Mouse (Mus musculus) liver (tissue): ENCODE measurements around the gene Ap1g2.

Experiments
- DNase-seq: peaks from one replicate; pipeline ENCODE4 v3.0.0-alpha.2; 2020; ENCODE audit warnings: mixed read lengths

Ap1g2 gene

DNA sequence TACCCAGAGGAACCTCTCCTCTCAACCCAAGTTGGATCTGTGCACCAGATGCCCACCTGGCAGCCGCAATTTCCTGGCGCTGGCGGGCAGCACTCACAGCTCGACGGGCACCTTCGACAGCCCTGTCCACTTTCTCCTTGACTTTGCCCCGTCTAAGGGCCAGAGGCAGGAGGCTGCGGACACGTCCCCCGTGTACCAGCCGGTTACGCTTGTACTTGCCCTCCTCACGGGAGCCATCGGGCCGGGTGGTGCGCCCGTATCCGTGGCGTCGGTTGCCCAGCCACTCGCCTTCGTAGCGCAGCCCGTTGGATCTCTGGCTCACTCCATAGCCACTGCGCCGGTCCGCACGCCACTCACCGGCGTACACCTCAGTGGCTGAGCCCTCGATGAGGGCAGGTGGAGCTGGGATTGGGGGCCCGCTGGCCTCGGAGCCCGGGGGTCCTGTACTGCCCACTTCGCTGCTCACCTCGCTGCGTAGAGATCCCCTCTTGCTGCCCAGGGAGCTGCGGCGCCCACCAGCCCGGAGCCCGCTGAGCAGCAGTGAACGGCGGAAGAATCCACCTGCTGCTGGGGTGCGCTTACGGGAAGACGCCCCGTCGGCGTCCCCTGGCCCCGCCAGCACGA is 7.1 kb upstream of the Ap1g2 start:
- DNase-seq, result no peak

- no peak for DNase-seq
Measured at GRCm38 (mm10) chr14:55111720-55112119, 5.3 kb upstream of the Ap1g2 start.

GRCm38 (mm10) chr14:55110076-55110475 is 3.7 kb upstream of the Ap1g2 start:
- DNase-seq, result no peak

- no peak for DNase-seq
Measured at GRCm38 (mm10) chr14:55109048-55109873, 2.9 kb upstream of the Ap1g2 start.

- no peak for DNase-seq
Measured at GRCm38 (mm10) chr14:55108202-55108870, 1.9 kb upstream of the Ap1g2 start.

DNA sequence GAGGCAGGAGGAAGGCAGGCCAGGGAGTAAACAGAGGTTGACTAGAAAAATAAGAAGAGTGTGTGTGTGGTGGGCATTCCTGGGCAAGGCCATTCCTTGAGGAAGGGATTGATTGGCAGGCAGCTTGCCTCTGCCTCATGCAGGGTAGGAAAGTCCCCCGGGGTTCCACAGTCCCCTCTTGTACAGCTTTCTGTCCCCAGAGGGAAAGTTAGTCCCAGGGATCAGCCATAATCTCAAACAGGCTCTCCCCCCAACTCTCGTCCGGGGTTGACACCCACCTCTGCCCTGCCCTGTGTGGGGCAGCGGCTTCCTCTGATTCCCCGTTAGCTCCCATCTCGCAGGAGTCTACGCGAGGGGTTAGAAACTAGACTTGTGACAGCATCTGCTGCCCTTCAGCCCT is 597 bp upstream of the Ap1g2 start:
- DNase-seq, result no peak

- DNase-seq, result no peak
Measured at GRCm38 (mm10) chr14:55105386-55105785, 1.0 kb downstream of the Ap1g2 start.

DNA sequence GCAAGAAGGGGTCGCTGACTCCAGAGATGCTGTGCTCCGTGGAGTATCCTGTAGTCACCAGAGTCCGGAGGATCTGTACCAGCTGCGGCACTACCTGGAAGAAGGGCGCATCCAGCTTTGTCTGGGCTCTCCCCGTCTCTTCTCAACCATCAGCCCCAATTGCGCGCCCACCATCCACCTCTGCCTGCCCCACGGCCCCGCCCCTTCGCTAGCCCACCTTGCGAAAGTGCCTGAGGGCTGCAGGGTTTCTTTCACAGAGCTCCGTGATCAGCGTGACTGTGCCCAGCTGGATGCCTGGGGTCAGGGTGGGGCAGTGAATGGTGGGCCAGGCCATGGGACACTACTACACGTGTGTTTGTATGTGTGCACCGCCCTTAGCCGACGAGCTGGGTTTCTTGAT is 2.0 kb downstream of the Ap1g2 start:
- no peak for DNase-seq

- DNase-seq, result no peak
Measured at GRCm38 (mm10) chr14:55102253-55102785, 4.1 kb downstream of the Ap1g2 start.

GRCm38 (mm10) chr14:55101592-55101991 is 4.8 kb downstream of the Ap1g2 start:
- DNase-seq, result peak; percentile 56

DNA sequence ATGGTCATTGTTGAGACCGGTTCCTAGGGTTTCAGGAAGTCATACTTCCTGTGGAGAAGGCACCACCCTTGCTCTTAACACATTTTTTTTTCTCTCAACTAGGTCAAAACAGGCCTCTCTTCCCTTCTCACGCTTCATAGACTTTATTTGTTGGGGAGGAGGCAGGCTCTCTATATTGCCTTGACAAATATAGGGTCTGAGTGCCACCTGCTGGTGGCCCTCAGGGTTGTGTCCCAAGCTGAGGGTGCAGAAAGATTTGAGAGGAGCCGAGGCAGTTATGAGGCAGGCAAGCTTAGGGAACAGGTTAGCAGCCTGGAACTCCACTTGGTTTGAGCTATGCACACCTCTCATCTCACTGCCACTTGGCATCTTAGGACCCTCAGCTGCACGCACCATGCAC is 8.3 kb downstream of the Ap1g2 start:
- DNase-seq, result peak; percentile 58

DNA sequence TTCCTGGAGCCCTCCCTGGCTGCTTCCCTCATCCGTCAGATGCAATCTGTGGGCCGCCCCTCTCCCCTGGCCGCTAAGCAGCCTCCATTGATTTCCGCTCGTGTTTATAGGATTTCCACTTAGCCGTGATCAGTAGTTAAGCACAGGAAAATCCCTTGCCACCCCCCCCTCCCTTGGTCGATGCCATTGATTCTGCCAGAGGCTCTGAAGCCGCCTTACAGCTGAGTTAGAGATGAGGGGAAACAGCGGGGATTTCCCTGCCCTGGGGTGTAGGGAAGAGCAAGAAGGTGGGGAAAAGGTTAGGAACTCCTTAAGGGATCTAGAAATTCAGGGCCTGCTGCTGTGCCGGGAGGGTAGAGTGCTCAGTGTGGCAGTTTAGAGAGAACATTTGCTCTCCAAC is 8.7 kb downstream of the Ap1g2 start:
- DNase-seq, result no peak

DNA sequence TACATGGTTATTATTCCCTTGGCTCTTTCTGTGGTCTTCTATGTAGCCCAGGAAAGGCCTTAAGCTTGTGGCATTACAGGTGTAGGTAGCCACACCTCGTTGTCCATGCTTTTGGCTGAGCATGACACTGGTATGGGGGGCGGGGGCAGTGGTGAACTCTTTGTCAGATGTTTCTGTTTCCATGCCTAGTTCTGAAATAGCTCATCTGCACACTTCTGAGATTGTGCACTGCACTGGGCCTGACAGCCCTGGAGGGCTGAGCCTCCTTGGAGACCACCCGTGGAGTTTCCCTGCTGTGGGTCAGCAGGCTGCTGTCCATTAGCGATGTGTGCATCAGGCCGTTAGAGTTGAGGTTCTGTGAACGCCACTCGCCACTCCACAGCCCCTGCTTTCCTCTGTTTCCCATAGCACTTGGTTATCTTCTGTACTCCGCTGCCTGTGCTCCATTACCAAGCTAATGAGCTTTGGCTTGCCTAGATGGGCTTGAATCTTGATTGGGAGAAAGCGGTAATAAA is 9.8 kb downstream of the Ap1g2 start:
- no peak for DNase-seq

- no peak for DNase-seq
Measured at GRCm38 (mm10) chr14:55095671-55096070, 10.7 kb downstream of the Ap1g2 start.

- DNase-seq, result no peak
Measured at GRCm38 (mm10) chr14:55095263-55095662, 11.1 kb downstream of the Ap1g2 start.

DNA sequence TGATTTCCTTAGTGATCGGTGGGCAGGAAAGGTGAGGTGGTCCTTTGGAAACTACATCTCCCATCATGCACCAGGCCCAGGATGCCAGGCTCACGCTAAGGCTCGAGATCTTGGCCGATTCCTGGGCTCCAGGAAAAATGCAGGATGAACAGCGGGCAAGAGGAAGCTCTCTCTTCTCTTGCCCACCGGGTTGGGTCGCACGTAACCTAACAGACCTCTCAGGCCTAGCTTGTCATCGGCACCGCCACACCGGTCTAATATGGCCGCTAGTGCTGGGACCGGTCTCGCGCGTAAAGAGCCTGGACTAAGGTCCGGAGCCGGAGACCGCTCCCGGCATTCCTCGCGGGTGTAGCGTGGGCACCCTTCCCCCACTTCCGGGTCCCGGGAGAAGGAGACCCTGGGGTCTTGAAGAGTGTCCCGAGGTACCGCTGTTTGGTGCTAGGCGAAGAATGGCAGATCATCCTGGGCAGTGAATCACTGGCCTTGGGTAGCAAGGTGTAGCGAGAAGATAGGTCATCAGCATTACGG is 11.6 kb downstream of the Ap1g2 start, which contains the start of gene Thtpa:
TSS of gene Thtpa (plus strand) at position 81 of the 528 bp plus-strand sequence.
- DNase-seq, result peak; percentile 79

- DNase-seq, result peak; percentile 50
Measured at GRCm38 (mm10) chr14:55093927-55094326, 12.5 kb downstream of the Ap1g2 start.

- peak; percentile 94 for DNase-seq
Measured at GRCm38 (mm10) chr14:55092011-55092577, 14.3 kb downstream of the Ap1g2 start, which contains the start of gene Zfhx2. Zfhx2 (minus strand) TSS chr14:55092324.

DNA sequence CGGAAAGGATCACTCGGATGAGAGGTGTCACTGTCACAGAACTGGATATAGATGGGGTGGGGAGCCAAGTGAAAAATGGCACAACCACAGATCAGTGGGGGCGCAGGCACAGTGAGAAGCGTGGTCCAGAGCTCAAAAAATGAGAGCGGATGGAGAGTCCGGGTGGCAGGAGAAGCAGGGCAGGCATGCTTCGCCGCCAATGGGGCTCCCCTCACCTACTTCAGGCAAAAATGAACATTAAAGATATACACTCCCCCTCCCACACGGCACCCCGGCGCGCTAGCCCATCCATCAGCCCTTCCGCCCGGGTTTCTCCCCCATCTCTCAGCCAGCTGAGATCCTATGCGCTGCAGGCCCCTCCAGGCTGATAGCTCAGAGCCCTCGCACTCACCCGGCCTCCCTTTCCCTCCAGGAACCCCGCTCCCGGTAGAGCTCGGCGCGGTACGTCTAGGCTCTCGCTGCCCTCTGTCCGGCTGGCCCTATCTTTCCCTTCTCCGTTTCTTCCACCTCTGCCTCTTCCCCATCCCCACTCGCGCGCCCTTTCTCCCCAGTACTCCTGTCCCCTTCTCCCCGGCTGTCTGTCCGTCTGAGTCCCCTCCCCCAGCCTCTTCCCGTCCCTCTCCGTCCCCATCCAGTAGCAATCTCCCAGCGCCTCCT is 15.1 kb downstream of the Ap1g2 start:
- peak; percentile 41 for DNase-seq

DNA sequence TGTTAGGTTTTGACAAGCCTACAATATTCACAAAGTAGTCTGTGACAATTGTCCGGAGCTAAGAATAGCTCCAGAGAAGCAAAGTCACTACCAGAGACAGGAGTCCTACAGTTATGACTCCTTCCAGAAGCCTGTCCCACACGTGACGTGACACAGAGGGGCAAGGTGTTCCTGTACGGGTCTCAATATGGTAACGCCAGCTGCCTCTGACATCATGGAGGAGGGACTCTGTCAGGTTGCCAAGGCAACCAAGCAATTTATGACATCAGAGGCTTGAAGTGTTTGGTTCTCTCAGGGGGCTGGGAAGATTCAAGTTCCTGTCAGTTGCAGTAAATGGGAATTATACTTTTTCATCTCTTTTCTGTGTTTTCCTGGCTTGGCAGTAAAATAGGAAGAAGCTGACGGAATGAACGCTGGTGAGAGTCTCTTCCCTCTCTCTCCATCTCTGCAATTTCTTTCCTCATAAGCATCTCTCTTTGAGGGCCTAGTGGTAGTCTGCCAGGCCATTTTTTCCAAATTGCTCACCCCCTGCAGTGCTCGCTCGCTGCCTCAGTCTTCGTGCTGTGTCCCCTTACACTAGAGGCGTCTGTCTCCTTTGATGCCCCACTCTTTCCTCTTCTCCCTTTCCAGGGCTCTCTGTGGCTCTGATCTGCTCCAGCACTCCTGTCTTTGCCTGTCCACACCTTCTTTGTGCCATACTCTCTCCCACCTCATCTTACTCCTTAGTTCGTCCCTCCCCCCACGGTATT is 17.0 kb downstream of the Ap1g2 start:
- peak; percentile 3 for DNase-seq

GRCm38 (mm10) chr14:55086009-55086514 is 20.3 kb downstream of the Ap1g2 start:
- peak; percentile 2 for DNase-seq
